Mouse (Mus musculus) ovary, postnatal 36 days (tissue): ENCODE results near the gene Rsph14.

Experiments used
- DNase-seq: peaks from one replicate; pipeline ENCODE4 v3.0.0; 2022; ENCODE audit warnings: low spot score, mixed read lengths

Rsph14 gene

GRCm38 (mm10) chr10:74990584-74991322, 41.6 kb downstream of the Rsph14 start:
- DNase-seq: no peak

GRCm38 (mm10) chr10:74989814-74990213, 42.6 kb downstream of the Rsph14 start:
- DNase-seq: no peak

GRCm38 (mm10) chr10:74987698-74988470, 44.5 kb downstream of the Rsph14 start:
- DNase-seq: no peak

GRCm38 (mm10) chr10:74983176-74983575, 49.2 kb downstream of the Rsph14 start:
- DNase-seq: no peak

DNA sequence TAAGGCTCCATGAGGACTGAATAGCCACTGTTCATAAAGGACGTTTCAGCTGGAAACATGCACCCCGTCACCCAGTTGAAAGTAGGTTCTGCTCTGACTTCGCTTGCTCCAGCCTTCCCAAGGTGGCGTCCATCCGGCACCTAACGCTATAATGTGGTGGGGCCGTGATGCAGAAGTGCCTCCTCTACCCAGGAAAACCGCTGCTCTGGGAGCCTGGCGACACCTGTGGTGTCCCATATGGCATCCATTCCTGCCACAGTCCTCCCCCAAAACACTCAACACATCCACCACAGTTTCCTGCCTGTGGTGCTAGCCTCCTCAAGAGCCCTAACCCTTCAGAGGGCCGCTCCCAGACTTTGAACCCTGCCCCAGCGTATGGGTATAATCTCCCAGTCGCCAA, 51.2 kb downstream of the Rsph14 start:
- DNase-seq: no peak

- DNase-seq: no peak
These were observed 54.3 kb downstream of the Rsph14 start for GRCm38 (mm10) chr10:74978056-74978455.

DNA sequence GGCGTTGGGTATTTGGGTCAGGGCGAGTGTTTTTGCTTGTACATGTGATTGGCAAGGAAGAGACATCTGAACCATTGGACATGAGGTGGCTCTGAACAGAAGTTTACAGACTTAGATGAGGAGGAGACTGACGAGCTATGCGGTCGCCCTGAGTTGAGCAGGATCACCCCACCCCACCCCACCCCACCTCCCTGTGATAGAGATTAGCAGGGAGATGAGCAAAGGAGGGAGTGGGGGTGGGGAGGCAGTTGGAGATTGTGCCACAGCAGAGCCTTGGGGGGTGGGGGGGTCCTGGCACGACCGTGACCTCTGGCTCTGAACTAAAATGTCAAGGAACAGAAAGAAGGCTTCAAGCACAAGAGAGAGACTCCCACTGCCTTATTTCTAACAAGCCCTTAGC, 56.0 kb downstream of the Rsph14 start:
- DNase-seq: no peak

- no peak for DNase-seq
These were observed 56.8 kb downstream of the Rsph14 start for GRCm38 (mm10) chr10:74975626-74976025.

- DNase-seq: no peak
These were observed 59.4 kb downstream of the Rsph14 start for GRCm38 (mm10) chr10:74973026-74973425.

- no peak for DNase-seq
These were observed 63.1 kb downstream of the Rsph14 start for GRCm38 (mm10) chr10:74969266-74969665.

GRCm38 (mm10) chr10:74967651-74968267, 64.6 kb downstream of the Rsph14 start:
- DNase-seq: no peak

DNA sequence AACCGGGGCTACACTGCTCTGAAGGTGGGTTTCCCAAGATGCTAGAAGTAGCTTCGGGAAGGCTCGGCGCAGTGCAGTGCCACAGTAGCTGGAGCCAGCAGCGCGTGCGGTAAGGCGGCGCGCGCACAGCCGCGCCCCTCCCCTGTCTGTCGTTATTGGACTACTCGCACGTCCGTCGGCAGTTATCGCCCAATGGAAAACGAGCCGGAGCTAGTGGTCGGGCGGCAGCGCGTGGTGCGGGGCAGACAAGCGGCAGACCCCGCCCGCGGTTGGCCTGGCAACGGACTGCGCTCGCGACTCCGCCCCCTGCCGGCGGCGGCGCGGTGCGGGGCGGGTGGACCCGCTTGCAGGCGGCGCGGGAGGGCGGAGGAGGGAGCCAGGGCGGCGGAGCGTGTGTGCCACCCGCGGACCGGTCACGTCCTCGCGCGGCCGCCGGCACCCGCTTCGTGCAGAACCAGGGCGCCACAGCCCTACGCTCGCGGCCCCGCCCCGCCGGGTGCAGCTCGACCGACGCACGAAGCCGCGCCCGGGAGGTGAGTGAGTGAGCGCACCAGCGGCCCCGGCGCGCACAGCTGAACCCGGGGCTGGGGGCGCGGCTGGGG, 65.4 kb downstream of the Rsph14 start, which contains the start of gene Gnaz:
Gnaz (plus strand) TSS at position 328 of the 602 bp plus-strand sequence.
- peak; percentile 97 for DNase-seq

GRCm38 (mm10) chr10:74964380-74964779, 68.0 kb downstream of the Rsph14 start:
- no peak for DNase-seq

DNA sequence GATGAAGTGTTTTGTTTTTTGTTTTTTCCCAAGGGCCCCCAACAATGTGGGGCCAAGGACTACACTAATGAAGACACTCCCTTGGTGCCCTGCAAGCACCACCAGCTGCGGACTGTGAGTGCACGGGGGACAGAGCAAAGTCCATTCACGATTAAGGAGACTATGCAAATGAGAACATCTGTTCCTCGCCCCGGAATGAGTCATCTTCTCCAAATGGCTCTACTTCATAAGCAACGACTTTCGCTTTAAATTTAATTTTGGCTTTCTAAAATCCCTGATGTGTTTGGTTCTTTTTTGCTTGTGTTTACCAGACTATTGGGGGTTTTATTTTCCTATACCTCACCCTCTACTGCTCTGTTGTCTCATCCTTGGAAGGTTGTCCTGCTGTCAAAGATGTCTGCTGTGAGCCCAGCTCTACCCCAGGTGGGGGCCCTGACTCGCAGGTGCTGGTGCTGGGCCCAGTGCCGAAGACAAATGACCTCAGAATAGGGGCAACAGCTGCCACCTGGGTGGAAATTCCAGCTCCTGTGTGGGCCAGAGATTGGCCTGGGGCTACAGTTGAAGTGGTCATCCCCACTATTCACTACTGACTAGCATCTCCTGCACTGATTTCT, 79.4 kb downstream of the Rsph14 start:
- no peak for DNase-seq

DNA sequence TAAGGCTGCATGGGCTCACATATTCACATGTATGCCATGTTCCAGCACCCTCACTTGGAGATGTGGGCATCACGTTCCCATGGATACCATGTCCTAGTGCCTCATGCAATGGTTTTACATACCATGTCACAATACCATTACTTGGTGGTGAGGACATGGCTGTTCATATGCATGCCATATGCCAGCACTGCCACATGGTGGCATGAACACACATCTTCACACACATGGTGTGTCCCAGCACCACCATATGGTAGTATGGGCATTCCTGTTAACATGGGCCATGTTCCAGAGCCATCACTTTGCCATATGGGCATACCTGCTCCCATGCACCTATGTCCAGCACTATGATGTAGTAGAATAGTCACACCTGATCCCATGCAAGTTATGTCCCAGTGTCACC, 91.6 kb downstream of the Rsph14 start:
- DNase-seq: no peak

- DNase-seq: no peak
These were observed 93.1 kb downstream of the Rsph14 start for GRCm38 (mm10) chr10:74939300-74939699.

GRCm38 (mm10) chr10:74938410-74938809, 94.0 kb downstream of the Rsph14 start:
- no peak for DNase-seq

DNA sequence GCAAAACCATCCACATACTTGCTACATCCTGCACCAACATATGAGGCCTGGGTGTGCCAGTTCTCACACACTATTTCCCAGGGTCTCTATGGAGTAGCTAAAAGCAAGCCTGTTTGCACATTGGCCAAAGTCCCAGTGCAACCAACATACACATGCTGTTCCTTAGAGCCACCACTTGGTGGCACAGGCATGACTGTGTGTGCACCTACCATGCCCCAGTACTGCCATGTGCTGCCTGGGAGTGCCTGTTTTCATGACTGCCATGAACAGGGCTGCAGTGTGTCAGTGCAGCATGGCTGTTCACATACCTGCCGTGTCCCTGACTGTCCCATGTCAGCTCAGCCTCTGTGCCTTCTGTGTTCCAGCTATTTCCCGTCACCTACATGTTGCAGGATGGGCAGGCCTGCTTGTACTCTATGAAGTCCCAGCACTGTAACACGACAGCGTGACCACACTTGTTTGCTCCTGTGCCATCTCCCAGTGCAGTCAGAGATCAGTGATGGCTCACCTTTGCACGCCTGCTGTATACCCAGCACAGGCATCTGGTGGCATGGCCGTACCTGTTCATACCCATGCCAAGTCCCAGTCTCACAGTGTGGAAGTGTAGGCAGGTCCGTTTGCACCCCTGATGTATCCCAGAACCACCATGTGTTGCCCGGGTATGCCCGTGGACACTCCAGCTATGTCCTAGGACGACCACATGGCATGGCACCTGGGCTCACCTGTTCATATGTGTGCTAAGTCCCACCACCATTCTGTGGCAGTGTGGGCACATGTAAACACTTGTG, 95.2 kb downstream of the Rsph14 start:
- DNase-seq: no peak

DNA sequence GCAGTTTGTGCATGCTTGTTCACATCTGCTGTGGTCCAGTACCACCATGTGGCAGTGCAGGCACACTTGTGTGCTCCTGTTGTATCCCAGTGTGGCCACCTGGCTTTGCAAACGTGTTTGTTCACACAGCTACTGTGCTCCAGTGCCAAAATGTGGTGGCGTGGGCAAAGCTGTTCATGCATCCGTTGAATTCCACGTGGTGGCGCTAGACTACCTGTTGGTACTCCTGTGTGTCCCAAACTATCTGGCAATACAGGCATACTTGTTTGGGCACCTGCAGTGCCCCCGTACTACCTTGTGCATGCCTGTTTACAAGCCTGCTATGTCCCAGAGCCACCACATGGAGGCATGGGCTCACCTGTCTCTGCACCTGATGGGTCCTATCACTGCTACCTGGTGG, 97.4 kb downstream of the Rsph14 start:
- peak; percentile 26 for DNase-seq

DNA sequence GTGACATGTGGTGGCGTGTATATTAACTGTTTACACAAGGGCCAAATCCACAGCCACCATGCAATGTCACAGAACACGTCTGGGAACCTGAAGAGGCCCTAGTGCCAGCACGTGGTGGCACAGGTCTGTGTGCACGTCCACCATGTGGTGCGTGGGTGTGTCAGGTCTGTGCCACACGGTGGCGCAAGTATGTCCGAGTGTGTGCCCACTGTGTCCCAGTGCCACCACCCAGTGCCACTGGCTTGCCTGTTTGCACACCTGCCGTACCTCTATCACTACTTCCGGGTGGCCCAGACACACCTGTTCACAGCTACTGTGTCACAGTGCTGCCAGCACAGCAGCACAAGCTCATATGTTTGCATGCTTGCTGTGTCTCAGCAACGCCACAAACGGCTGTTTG, 97.9 kb downstream of the Rsph14 start:
- no peak for DNase-seq

DNA sequence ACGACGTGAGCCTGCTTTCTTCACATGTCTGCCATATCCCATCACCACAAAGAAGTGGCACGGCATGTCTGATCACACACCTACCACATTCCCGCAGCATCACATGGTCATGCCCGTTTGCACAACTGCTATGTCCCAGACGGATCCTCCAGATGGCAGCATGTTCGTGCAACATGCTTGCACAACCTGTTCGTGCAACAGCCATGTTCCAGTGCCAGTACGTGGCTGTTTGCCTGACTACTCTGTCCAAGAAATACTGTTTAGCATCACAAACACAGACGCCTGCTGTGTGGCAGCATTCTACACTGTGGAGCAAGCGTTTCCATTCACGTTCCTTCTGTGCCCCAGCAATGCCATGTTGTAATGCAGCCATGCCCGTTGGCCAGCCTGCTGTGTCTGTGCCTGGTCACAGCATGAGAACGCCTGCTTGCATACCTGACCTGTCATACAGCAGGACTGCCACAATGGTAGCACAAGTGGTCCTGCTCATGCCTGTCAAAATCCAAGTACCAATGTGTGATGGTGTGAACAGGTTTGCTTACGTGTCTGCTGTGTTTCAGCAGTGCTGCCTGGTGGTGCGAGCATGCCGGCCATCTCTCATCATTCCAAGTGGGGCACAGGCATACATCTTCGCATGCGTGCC, 98.7 kb downstream of the Rsph14 start:
- no peak for DNase-seq
